Mouse (Mus musculus) layer of hippocampus, adult 11-12 months (tissue): ENCODE measurements around the gene Ifnar1.
A peak's percentile ranks its signal among the peaks of the same experiment; 100 is the strongest.
"Not testable (repeated sequence)": the region's sequence is repeated elsewhere in the genome, so short reads cannot be mapped to it uniquely, and the experiment has no call there.

Experiments used
- DNase-seq: peaks from one replicate; pipeline ENCODE4 v3.0.0; 2022; ENCODE audit warnings: low spot score

The Ifnar1 gene

DNA sequence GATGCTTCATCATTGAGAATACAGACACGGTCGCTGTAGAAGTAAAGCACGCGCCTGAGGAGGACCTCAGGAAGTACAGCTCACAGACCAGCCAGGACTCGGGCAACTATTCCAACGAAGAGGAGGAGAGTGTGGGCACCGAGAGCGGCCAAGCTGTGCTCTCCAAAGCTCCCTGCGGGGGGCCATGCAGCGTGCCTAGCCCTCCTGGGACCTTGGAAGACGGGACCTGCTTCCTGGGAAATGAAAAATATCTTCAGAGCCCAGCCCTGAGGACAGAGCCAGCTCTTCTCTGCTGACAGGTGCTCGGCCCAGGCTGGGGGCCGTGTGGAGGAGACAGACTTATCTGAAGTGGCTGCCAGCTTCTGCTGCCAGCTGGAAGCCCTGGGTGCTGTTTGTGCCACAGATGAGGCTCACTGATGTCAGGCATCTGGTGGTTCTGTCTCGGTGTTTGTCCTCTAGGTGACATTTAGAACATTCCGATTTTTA lies 20.1 kb downstream of the Ifnar1 start:
- DNase-seq, result peak; percentile 51

DNA sequence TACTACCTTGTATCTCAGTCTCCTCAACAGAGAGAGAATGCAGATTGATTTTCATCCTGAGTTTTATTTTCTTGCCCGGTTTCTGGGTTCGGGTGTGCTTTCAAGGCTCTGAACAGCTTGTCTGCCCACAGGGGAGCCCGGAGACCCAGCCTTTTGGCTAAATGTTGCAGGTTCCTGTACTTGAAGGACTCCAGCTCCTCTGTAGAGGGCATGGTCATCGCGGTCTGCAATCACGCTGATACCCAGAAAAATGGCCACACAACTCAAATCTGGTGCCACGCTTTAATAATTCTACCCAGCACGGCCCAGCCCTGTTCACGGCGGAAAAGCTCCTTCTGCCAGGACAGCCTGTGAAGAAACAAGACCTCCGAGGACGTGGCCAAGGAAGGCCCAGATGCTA lies 21.4 kb downstream of the Ifnar1 start:
- no peak for DNase-seq

GRCm38 (mm10) chr16:91512161-91512787 lies 27.2 kb downstream of the Ifnar1 start:
- peak; percentile 90 for DNase-seq

DNA sequence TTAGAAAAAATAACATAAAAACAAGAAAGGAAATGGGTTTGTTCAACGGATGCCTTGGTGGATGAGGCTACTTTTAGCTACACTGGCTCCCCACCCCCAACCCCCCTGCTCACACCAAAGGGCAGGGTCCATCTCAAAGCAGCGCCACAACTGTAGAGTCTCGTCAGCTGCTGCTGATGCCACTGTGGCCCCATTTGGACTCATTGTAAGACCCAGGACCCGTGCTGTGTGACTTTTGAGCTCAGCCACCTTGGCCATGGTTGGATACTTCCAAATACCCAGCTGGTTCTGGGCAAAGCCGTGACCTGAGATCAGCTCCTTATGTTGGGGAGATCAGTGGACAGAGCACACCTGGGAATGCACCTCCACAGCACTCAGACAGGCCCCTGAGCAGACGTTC lies 28.1 kb downstream of the Ifnar1 start:
- DNase-seq, result no peak

DNA sequence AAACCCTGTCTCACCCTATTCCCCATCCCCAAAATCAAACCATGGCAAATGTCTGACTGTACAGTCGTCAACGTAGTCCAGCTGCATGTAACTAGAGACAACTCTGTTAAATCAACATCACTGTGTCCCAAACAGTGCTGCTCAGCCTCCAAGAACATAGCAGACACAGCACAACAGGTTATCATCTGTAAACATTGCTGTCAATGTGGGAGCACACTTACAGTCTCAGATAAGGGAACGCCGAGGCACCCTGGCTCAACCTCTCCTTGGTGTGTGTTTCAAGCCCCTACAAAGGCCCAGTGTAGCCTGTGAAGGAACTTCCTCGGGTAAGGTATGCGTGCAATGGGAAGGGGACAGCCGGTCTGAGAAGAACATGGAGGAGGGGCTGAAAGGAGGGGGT lies 32.0 kb downstream of the Ifnar1 start:
- no peak for DNase-seq

GRCm38 (mm10) chr16:91522040-91522439 lies 37.0 kb downstream of the Ifnar1 start:
- DNase-seq, result no peak

DNA sequence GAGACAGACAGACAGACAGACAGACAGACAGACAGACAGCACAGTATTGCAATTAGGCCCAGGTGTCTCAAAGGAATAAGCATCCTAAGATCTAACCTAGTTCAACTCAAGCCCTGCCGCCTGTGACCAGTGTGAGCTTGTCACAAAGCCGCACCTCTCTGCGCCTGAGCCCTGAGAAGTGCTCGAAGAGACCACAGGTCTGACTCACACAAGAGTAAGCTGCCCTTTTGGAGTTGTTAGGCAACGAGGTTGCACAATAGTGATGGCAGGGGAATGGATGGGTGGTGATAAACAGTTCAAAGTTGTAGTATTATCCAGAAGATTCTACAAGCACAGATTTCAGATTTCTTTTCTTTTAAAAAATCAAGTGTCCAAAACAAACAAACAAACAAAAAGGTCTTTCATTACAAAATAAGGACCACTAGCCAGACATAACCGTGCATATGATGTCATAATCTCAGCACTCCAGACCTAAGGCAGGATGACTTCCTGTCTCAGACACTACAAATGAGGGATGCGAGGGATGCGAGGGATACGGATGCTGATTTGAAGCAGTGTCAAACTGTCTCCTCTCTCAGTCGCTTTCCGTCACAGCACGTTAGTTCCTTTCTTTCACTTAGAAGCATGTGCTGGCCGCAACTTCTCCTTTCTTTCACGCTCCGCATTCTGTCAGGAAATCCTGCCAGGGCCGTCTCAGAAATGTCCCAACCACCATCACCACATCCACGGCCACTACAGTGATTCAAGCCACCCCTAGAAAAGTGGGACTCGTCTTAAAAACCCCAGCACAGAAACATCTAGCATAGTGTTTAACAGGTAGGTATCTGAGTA lies 37.7 kb downstream of the Ifnar1 start:
- peak; percentile 62 for DNase-seq

DNA sequence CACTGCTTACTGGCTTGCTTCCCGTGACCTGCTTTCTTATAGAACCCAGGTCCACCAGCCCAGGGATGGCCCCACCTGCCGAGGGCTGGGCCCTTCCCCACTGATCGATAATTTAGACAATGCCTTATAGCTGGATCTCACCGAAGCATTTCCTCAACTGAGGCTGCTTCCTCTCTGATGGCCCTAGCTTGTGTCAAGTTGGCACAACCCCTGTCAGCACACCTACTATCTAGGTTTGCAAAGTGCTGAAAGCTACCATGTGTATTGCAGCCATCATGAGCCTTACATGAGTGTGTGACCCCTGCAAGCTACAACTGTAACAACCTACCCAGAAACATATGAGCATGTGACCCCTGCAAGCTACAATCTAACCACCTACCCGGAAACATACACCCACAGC lies 39.2 kb downstream of the Ifnar1 start:
- no peak for DNase-seq

DNA sequence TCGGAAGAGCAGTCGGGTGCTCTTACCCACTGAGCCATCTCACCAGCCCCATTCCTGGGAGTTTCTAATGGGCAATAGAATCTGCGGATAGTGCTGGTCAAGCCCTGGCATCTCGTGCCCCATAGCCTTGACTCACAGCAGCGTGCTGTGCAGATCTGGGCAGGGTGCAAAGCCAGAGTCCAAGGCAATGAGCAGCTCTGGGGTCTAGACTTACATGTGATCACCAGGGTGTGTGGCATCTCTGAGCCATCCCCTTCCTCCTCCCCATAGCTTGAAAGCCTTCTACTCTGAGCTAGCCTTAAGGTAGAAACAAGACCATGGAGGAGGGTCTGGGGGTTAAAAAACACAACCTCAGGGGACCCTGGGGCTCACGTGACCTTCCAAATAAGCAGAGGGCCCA lies 41.2 kb downstream of the Ifnar1 start:
- DNase-seq, result no peak

DNA sequence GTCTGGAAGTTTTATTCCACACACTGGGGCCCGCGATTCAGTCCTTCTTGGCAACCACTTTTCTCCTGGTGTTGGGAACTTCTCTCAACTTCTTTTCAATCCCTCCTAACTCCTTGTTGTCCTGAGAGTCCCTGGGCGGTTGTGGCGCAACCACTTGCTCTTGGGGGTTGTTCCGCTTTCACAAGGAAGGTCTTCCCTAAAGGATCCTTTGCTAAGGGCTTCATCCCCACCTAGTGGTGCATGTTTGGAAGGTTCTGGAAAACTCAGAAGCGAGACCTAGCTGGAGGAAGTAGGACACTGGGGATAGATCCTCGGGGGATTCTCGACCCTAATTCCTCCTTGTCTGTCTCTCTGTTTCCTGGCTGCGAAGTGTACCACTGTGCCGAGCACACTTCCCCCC lies 42.0 kb downstream of the Ifnar1 start:
- peak; percentile 56 for DNase-seq

DNA sequence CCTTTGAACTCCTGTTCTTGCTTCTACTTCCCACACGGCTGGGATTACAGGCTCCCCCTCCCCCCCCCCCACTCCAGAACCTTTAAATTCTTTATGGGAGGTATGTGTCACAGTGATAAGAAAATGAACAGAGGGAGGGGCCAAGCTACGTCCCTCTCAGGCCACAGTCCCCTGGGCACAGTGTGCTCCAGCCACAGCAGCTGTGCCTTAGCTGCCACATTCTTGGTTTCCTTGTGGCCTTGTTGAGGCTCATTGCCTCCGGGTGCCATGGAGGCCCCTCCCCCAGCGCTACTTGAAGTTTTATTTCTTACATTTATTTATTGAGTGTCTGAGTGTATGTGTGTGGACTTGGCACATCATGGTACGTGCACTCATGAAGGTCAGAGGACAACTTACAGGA lies 42.5 kb downstream of the Ifnar1 start:
- DNase-seq, result no peak

GRCm38 (mm10) chr16:91528578-91528977 lies 43.5 kb downstream of the Ifnar1 start:
- no peak for DNase-seq

- DNase-seq, result not testable (repeated sequence)
These were observed 45.8 kb downstream of the Ifnar1 start for GRCm38 (mm10) chr16:91530830-91531229.

GRCm38 (mm10) chr16:91531856-91532255 lies 46.8 kb downstream of the Ifnar1 start:
- DNase-seq, result no peak

GRCm38 (mm10) chr16:91532429-91532828 lies 47.4 kb downstream of the Ifnar1 start:
- DNase-seq, result no peak

DNA sequence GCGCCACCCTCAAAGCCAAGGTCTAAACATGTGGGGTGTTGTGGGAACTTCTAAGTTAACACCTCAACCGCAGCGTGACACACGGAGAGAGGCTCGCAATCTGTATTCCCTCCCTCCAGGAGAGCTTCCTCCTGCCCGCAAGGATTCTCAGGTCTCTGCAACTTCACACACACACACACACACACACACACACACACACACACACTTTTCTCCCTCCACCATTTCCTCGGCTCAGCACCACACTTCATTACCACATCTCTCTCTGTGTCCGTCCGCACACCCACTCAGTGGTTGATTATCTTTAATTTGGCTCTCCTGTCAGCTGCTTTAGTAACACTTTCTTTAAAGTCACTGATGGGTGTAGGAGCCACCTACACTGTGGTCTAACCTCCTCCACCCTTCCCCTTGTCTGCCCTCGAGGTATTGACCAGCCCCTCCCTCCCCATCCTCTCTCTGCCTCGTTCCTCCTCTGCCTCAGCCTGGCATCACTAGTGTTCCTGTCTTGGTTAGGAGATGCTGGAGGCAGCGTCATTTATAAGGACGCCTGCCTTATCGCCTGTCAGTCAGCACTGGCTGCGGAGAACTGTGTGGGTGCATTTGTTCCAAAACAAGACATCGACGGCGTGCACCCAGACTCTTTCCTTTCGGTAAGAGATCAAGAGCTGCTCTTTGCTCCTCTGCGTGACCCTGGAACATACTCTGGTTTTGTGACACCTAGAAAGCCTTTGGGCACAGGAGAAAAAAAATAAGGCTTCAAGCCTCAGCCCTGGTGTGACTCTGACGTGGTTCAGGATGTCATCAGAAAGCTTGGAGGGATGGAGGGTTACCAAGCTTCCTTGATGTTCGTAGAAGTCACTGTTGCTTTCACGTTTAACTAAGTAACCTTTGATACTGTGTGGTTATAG lies 48.3 kb downstream of the Ifnar1 start:
- DNase-seq, result no peak

GRCm38 (mm10) chr16:91534477-91534876 lies 49.4 kb downstream of the Ifnar1 start:
- DNase-seq, result no peak

DNA sequence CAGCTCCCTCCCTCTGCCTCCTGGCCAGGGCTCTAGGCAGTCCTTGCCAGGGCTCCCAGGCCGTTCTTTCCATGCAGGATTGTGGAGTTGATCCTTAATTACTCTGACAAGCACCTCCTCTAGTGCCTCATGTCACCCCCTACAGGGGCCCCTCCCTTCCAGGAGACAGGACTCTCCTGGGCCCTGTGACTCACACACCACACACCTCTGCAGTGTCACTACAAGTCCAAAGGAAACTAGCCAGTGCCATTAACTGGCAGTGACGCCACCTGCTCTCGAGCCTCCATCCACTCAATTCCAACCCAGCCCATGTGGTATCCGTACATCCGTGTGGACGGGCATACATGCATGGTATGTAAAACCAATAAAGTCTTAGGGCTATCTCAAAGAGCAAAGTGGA lies 49.9 kb downstream of the Ifnar1 start:
- no peak for DNase-seq

DNA sequence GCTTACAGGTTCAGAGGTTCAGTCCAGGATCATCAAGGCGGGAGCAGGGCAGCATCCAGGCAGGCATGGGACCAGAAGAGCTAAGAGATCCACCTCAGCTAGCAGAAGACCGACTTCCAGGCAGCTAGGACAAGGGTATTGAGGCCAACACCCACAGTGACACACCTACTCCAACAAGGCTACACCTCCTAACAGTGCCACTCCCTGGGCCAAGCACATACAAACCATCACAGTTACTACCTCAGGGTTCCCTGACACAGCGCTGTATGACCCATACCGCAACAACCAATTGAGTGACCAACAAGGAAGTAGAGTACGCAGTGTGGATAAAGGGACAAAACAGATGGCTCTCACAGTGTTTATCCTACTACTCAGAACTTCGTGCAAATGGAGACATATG lies 51.3 kb downstream of the Ifnar1 start:
- DNase-seq, result no peak

DNA sequence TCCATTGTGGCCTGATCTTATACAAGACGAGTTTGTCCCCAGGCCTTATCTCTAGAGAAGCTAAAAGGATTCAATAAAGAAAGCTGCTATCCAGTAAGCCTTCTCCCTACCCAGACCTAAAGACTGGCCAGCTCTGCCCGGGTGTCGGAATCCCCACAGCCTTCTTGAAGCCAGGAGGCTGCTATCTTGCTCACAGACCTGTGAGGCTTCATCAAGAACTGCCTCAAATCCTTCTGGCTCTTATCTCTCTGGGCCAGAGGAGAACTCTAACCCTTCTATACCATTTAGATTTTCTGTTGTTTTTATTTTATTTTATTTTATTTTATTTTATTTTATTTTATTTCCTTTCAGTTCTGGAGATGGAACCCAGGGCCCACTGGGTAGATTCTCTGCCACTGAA lies 52.0 kb downstream of the Ifnar1 start:
- no peak for DNase-seq

- DNase-seq, result no peak
These were observed 53.0 kb downstream of the Ifnar1 start for GRCm38 (mm10) chr16:91538051-91538450.

DNA sequence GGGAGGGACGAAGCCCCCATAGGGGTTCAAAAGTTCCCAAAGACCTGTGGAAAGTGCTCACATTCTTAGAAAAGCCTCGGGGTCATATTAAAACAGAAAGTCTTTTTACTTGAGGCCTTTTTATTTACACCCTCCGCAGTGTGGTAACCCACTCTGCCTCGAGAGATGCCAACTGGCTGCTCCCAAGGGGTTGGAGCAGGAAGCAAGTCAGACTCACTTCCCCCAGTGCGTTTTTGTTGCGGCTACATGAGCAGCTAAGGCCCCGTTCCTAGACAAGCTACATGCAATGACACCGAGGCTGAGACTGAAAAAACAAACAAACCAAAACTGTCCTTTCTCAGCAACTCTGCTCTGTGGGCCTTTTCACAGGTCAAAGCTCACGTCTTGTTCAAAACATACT lies 53.5 kb downstream of the Ifnar1 start:
- DNase-seq, result no peak
